Mouse (Mus musculus): ENCODE measurements at regions not wholly inside any gene's neighbourhood (a gene's known extent, or its start where the extent isn't known, plus 50 kb on each side); places are given as distances from the start of the nearest gene placed in this dataset.

DNA sequence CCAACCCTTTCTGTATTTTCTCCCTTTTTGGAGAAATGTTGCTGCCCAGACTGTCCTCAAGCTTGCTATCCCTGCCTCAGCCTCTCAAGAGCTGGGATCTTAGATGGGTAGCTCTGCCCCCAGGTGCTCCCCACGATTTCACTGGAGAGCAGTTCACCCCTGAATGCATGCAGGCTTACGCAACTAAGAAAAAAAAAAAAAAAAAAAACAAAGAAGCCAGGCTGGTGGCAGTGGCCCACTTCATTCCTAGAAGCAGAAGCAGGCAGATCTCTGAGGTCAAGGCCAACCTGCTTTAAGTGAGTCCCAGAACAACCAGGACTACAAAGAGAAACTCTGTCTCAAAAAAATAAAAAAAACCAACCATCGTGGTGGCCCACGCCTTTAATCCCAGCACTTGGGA lies 51.2 kb upstream of the Fbxo11 start:
- H3K36me3 ChIP-seq = no peaks in the 10 kb centered on the region
- H3K9me3 ChIP-seq (replicated peaks) = no peaks in the 10 kb centered on the region
- H3K4me3 ChIP-seq = no peak overlapping the region
- no peaks in the 10 kb centered on the region for H3K27me3 ChIP-seq (ENCODE audit: low read depth, poor library complexity, severe bottlenecking)
- DNase-seq (ENCODE audit: low spot score) = no peak
- H3K27ac ChIP-seq = no peak overlapping the region
- H3K4me1 ChIP-seq = peaks cover 5% of the 10 kb centered on the region
- WGBS = 87% methylated on average over 4 of the region's 4 CpGs

DNA sequence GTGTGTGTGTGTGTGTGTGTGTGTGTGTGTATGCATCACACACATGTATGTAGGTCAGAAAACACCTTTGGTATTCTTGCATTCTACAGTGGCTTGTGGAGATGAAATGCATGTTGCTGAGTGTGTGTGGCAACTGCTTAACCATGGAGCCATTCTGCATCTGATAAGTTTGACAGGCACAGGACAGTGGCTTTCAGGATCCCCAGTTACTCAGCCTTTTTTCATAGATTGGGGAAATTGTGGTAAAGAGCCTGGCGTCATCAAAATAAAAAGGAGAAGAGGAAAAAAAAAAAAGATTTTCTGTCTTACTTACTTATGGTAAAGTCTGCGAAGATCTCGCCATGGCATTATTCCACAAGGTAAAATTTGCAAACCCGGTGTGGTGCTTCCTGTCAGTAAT lies 53.6 kb upstream of the Fbxo11 start:
- Histone ChIP-seq H3K36me3 (no peaks in the 10 kb centered on the region), H3K9me3 (replicated peaks) (no peaks in the 10 kb centered on the region), H3K4me3 (no peak overlapping the region), H3K27ac (no peak overlapping the region), H3K4me1 (no peaks in the 10 kb centered on the region), H3K27me3 (ENCODE audit: low read depth, poor library complexity, severe bottlenecking) (no peaks in the 10 kb centered on the region)
- no peak for DNase-seq (ENCODE audit: low spot score)
- 92% methylated on average over 4 of the region's 4 CpGs for WGBS

DNA sequence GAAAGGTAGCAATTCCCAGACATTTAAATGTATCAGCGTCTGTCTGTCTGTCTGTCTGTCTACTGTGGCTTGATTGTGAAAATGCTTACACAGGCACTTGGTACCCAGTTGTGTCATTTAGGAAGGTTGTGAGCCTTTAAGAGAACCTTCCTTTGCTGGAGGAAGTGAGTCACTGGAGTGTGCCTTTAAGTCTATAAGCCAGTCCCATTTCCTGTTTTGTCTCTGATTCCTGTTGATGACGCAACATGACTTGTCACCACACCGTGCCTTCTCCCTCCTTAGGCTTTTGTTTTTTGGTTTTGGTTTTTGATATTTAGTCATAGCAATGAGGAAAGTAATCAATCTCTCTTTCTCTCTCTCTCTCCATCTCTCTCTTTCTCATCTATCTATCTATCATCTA lies 58.6 kb upstream of the Fbxo11 start:
- Histone ChIP-seq H3K27me3 (ENCODE audit: low read depth, poor library complexity, severe bottlenecking) (no peaks in the 10 kb centered on the region), H3K27ac (no peak overlapping the region), H3K4me1 (no peaks in the 10 kb centered on the region), H3K36me3 (no peaks in the 10 kb centered on the region), H3K4me3 (no peak overlapping the region), H3K9me3 (replicated peaks) (no peaks in the 10 kb centered on the region)
- WGBS = 91% methylated on average over 3 of the region's 3 CpGs
- no peak for DNase-seq (ENCODE audit: low spot score)

DNA sequence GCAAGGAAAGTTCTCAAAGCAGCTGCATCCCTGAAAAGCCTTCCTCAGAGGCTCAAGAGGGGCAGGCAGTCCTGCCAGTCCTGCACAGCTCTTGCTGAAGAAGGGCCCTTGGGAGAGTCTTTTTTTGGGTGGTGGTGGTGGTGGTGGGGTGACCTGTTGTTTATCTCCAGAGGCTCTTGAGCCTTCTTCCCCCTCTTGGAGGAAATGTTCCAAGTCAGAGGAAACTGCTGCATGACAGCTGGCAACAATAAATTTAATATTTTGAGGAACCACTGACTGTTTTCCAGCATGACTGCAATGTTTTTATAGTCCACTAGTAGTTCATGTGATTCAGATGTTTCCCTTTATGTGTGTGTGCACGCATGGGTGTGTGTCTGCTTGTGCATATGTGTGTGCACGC lies 62.0 kb upstream of the Fbxo11 start:
- no peak for DNase-seq (ENCODE audit: low spot score)
- H3K36me3 ChIP-seq = no peaks in the 10 kb centered on the region
- H3K9me3 ChIP-seq (replicated peaks) = no peaks in the 10 kb centered on the region
- no peak overlapping the region for H3K4me3 ChIP-seq
- 90% methylated on average over 2 of the region's 2 CpGs for WGBS
- H3K27me3 ChIP-seq (ENCODE audit: low read depth, poor library complexity, severe bottlenecking) = no peaks in the 10 kb centered on the region
- no peak overlapping the region for H3K27ac ChIP-seq
- H3K4me1 ChIP-seq = no peaks in the 10 kb centered on the region

DNA sequence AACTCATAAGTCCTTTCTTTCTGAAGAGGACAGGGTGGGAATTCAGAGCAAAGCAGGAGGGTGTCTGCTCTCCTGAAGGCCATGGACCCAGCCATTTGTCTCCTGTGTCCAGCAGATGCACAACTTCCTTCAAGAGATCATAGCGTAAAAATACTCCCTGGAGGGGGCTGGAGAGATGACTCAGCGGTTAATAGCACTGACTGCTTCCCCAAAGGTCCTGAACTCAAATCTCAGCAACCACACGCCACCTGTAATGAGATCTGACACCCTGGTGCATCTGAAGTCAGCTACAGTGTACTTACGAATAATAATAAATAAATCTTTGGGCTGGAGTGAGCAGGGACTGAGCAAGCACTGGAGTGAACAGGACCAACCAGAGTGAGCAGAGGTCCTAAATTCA lies 66.2 kb upstream of the Fbxo11 start:
- no peaks in the 10 kb centered on the region for H3K9me3 ChIP-seq (replicated peaks)
- no peaks in the 10 kb centered on the region for H3K36me3 ChIP-seq
- H3K4me3 ChIP-seq = no peak overlapping the region
- DNase-seq (ENCODE audit: low spot score) = no peak
- H3K4me1 ChIP-seq = no peaks in the 10 kb centered on the region
- H3K27me3 ChIP-seq (ENCODE audit: low read depth, poor library complexity, severe bottlenecking) = no peaks in the 10 kb centered on the region
- no peak overlapping the region for H3K27ac ChIP-seq
- 77% methylated on average over 4 of the region's 4 CpGs for WGBS

DNA sequence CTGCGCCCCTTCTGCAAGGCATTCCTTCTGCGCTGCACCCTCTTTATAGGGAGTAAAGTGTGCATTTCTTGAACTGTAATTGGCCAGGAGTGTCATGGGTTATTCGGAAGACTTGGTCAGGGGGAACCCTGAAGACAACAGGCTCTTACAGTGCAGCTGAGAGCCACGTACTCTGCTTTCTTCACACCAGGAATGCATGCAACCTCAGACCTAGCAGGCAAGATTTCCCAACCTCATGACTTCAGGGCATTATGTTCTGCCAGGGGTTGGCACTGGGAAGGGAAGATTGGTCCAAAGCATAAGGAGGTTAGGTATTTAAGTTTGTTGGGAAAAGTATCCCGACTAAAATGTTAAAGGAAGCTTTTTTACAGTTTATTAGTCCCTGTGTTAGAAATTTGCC lies 66.9 kb upstream of the Fbxo11 start:
- H3K27me3 ChIP-seq (ENCODE audit: low read depth, poor library complexity, severe bottlenecking) = no peaks in the 10 kb centered on the region
- no peaks in the 10 kb centered on the region for H3K9me3 ChIP-seq (replicated peaks)
- H3K36me3 ChIP-seq = no peaks in the 10 kb centered on the region
- H3K4me1 ChIP-seq = no peaks in the 10 kb centered on the region
- H3K4me3 ChIP-seq = no peak overlapping the region
- no peak overlapping the region for H3K27ac ChIP-seq
- WGBS = 88% methylated on average over 5 of the region's 5 CpGs
- DNase-seq (ENCODE audit: low spot score) = no peak

DNA sequence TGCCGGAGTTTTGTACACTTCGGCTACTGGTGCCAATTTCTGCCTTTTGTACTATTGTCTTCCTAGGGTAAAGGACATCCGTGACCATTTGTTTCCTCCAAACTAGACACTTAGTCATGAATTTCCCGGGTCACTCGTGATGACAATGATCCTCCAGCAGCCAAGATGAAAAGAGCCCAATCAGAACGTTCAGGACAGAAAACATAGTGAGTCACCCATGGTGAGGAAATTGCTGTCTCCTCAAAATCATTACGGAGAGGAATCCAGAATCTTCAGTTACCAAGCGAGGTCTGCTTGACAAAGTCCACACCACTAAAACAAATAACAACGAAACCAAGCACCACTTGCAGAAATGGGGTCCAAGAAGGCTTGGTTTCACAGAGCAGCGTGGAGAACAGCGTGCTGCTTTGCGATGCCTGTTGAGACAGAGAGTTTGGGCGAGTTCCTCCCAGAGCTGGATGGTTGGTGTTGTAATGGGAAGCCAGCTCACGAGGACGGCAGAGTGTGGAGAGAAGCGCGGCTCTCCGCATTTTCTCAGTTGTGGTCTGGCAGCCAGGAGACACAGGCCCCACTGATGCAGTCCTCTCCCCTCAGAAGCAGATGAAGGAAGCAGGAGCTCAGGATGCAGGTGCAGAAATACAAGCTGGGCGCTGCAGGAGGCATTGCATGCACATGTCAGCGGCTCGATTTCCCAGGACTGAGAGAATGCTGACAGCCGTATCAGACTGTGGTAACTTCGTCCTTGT lies 67.7 kb upstream of the Fbxo11 start:
- no peaks in the 10 kb centered on the region for H3K9me3 ChIP-seq (replicated peaks)
- WGBS = 83% methylated on average over 23 of the region's 23 CpGs
- H3K4me1 ChIP-seq = no peaks in the 10 kb centered on the region
- no peak for DNase-seq (ENCODE audit: low spot score)
- H3K36me3 ChIP-seq = no peaks in the 10 kb centered on the region
- no peak overlapping the region for H3K27ac ChIP-seq
- H3K27me3 ChIP-seq (ENCODE audit: low read depth, poor library complexity, severe bottlenecking) = no peaks in the 10 kb centered on the region
- H3K4me3 ChIP-seq = no peak overlapping the region

DNA sequence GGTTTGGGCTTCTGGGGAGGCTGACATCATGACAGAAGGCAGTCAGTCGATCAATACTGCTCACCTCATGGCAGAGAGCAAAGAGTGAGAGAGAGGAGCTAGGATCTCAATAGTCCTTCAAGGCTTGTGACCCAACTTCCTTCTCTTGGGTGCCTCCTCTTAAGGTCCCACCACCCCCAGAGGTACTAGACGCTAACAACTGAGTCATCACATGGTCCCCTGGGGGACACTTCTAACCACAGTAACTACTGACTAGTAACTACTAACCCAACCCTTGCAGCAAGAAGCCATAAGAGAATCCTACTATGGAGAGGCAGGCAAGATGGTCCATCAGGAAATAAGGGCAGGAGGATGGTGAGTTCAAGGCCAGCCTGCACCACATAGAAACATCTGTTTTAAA lies 69.5 kb upstream of the Fbxo11 start:
- Histone ChIP-seq H3K27me3 (ENCODE audit: low read depth, poor library complexity, severe bottlenecking) (no peaks in the 10 kb centered on the region), H3K4me1 (no peaks in the 10 kb centered on the region)

DNA sequence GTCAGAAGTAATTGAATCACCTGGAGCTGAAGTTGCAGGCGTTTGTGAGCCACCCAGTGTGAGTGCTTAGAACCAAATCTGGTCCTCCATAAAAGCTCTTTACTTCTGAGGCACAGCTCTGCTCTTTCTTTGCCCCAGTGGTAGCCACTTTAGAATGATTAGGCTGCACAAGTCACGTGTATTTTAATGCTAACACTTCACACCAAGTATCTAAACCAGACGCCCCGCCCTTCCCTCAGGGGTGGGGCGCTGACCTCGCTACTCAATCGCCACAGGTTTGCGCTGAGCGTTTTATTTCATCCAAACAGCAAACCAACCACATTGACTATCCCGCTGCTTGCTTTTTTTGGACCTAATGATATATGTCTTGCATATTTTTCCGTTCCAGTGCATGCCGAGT lies 76.4 kb upstream of the Fbxo11 start:
- Histone ChIP-seq H3K36me3 (no peaks in the 10 kb centered on the region), H3K27me3 (ENCODE audit: low read depth, poor library complexity, severe bottlenecking) (no peaks in the 10 kb centered on the region), H3K4me3 (peak overlapping the region; percentile 37), H3K4me1 (peaks cover 10% of the 10 kb centered on the region), H3K9me3 (replicated peaks) (no peaks in the 10 kb centered on the region), H3K27ac (no peak overlapping the region)
- 33% methylated on average over 12 of the region's 12 CpGs for WGBS
- no peak for DNase-seq (ENCODE audit: low spot score)

More for the DNA sequence above, 69.5 kb upstream of the Fbxo11 start:
- Histone ChIP-seq H3K27ac (no peak overlapping the region), H3K9me3 (replicated peaks) (no peaks in the 10 kb centered on the region), H3K4me3 (no peak overlapping the region), H3K36me3 (no peaks in the 10 kb centered on the region)
- 93% methylated on average over 2 of the region's 2 CpGs for WGBS
- no peak for DNase-seq (ENCODE audit: low spot score)

DNA sequence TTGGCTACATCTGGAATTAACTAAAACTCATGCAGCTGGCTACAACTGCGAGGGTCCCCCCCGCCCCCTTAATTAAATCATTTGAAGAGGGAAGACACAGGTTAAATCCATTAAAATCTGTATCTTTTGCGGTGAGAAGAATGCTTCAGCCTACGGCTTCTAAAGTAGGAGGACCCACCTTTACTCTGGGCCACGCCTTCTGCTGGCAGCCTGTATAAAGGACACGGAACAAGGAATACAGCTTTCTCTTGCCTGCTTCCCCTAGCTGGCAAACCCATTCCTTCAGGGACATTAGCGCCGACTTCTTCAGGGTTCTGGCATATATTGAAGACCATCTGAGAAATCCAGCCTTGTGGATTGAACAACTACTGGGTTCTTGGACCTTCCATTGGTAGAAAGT lies 76.9 kb upstream of the Fbxo11 start:
- no peaks in the 10 kb centered on the region for H3K36me3 ChIP-seq
- no peak overlapping the region for H3K27ac ChIP-seq
- peak overlapping the region; percentile 37 for H3K4me3 ChIP-seq
- H3K4me1 ChIP-seq = peaks cover 10% of the 10 kb centered on the region
- WGBS = 34% methylated on average over 8 of the region's 8 CpGs
- DNase-seq (ENCODE audit: low spot score) = no peak
- H3K9me3 ChIP-seq (replicated peaks) = no peaks in the 10 kb centered on the region
- no peaks in the 10 kb centered on the region for H3K27me3 ChIP-seq (ENCODE audit: low read depth, poor library complexity, severe bottlenecking)

DNA sequence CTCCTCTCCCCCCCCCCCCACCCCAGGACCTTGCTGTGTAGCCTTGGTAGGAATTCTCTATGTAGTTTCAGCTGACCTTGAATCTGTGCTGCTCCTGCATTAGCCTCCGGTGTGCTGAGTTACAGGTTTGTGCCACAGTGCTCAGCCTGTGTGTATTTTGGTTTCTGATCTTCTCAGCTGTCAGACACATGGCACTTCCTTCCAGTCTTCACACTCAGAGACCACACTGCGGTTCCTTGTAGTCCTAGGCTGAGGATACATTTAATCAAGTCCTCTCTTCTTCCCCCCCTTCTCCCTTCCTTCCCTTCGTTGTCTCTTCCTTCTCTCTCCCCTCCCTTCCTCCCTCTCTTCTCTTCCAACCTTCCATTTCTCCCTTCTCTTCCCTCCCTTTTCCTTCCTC lies 77.7 kb upstream of the Fbxo11 start:
- Histone ChIP-seq H3K27me3 (ENCODE audit: low read depth, poor library complexity, severe bottlenecking) (no peaks in the 10 kb centered on the region), H3K36me3 (no peaks in the 10 kb centered on the region), H3K4me1 (peaks cover 10% of the 10 kb centered on the region), H3K27ac (no peak overlapping the region), H3K4me3 (no peak overlapping the region), H3K9me3 (replicated peaks) (no peaks in the 10 kb centered on the region)
- no peak for DNase-seq (ENCODE audit: low spot score)
- WGBS = 84% methylated on average over 3 of the region's 3 CpGs

DNA sequence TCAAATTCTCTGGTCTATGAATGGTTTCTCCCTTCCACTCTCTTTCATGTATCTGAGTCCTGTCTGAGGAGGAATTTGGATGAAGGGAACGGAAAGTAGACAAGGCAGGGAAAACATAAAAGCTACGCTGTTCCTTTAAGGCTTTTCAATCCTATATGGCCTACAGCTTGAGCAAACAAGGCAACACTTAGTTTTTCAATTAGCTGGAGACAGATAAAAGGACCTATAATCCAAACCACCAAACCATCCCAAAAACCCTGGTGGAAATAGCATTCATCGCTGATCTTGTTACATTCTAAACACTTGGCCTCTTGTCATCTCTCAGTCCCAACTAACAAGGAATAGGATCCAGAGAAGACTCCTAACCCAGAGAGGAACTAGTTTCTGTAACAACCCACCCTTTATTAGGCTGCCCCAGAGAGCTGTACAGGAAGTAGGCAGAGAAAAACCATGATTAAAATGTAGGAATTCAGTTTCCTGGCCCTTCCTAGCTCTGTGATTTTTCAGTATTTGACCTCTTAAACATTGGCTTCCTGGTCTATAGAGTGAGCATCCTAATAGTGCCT lies 78.4 kb upstream of the Fbxo11 start:
- 83% methylated on average over 3 of the region's 3 CpGs for WGBS
- Histone ChIP-seq H3K27ac (no peak overlapping the region), H3K4me3 (no peak overlapping the region), H3K4me1 (peaks cover 10% of the 10 kb centered on the region), H3K9me3 (replicated peaks) (no peaks in the 10 kb centered on the region), H3K36me3 (no peaks in the 10 kb centered on the region), H3K27me3 (ENCODE audit: low read depth, poor library complexity, severe bottlenecking) (no peaks in the 10 kb centered on the region)
- no peak for DNase-seq (ENCODE audit: low spot score)

DNA sequence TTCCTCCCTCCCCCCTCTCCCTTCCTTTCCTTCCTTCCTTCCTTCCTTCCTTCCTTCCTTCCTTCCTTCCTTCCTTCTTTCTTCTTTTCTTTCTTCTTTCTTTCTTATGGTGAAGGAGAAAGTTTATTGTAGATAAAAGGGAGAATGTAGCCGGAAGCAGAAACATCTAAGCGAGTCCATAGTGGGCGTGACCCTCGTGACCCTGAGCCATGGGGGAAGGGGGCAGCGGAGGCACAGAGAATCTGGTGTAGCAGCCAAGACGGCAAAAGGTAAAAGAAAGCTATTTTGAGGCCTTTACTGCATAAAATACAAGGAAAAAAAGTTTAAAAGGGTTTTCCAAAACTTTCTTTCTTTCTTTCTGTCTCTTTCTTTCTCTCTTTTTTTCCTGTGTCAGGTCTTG lies 93.5 kb upstream of the Fbxo11 start:
- H3K36me3 ChIP-seq = no peaks in the 10 kb centered on the region
- no peak for DNase-seq (ENCODE audit: low spot score)
- H3K27me3 ChIP-seq (ENCODE audit: low read depth, poor library complexity, severe bottlenecking) = peaks cover 6% of the 10 kb centered on the region; the same call in 1 of the 2 replicates
- H3K9me3 ChIP-seq (replicated peaks) = no peaks in the 10 kb centered on the region
- 13% methylated on average over 6 of the region's 6 CpGs for WGBS
- no peak overlapping the region for H3K4me3 ChIP-seq
- H3K27ac ChIP-seq = no peak overlapping the region
- H3K4me1 ChIP-seq = peaks cover 19% of the 10 kb centered on the region
